Mouse (Mus musculus) lung, postnatal 0 days (tissue): ENCODE results near the gene Gm10061.

Experiments used
- CTCF ChIP-seq: IDR thresholded peaks from 2 replicates; pipeline ENCODE4 v1.5.1; 2016; ENCODE audit warnings: antibody characterized with exemption, mild to moderate bottlenecking
- EP300 ChIP-seq: IDR thresholded peaks from 2 replicates; pipeline ENCODE4 v1.6.1; 2016; ENCODE audit warnings: antibody characterized with exemption, mild to moderate bottlenecking, control low read depth

DNA sequence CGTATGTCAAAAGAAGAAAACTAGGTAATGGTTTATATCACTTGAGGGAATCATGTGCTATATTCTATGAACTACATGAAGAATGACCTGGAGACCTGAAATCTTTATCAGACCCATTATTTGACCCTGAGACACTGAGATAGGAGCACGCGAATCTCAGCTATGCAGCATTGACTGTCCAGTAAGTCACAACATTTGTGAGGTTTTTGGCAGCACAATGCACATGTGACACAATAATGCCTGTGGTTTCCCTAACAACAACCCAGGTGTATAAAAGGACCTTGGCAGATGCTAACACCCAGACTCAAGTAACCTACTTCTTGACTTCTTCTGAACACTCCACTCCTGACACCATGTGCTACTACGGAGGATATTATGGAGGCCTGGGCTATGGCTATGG lies 6.8 kb downstream of the Gm10061 start, which contains the start of gene Gm9789:
- no peak for TF ChIP-seq CTCF
- no peak for TF ChIP-seq EP300
